Mouse (Mus musculus) bone marrow, adult 2 months (tissue): ENCODE data around the gene Ttn. TPM values are rescaled to one million over a fixed set of nuclear protein-coding genes. Genes with fewer than 3 reads are reported as not detected.

ENCODE experiments used
- H3K27ac ChIP-seq: fragments of 200-500 bp; 2 replicates; pipeline ENCODE4 v1.5.1; 2012; ENCODE audit warnings: low read depth, mild to moderate bottlenecking, control low read depth, inconsistent platforms, low read length; ENCODE audit not compliant: control insufficient read depth, poor library complexity, insufficient read depth
- H3K4me1 ChIP-seq: fragments of 200-500 bp; 2 replicates; pipeline ENCODE4 v1.6.1; 2011; ENCODE audit warnings: low read length; ENCODE audit not compliant: control insufficient read depth, insufficient read depth
- H3K4me3 ChIP-seq: fragments of 200-500 bp; replicated peaks from 2 replicates; pipeline ENCODE3; 2011; ENCODE audit warnings: mild to moderate bottlenecking, low read depth, low read length, control low read depth; ENCODE audit not compliant: control insufficient read depth
- CTCF ChIP-seq: fragments of 200-500 bp; IDR thresholded peaks from 2 replicates; pipeline ENCODE4 v1.5.1; 2011; ENCODE audit warnings: low read length, control low read depth; ENCODE audit not compliant: control insufficient read depth, insufficient read depth
- POLR2A ChIP-seq: fragments of 200-500 bp; IDR thresholded peaks from 2 replicates; pipeline ENCODE4 v1.6.1; 2011; ENCODE audit warnings: low read depth, mild to moderate bottlenecking, control low read depth, low read length, borderline replicate concordance; ENCODE audit not compliant: control insufficient read depth
- WGBS: fragments of 180-500 bp; shearing (Covaris S2); methylation state at CpG from one replicate; pipeline ENCODE4 v1.1.7; 2018; 5-methylcytosine and 5-hydroxymethylcytosine counted together
- polyA plus RNA-seq: library from polyadenylated mRNA; stranded (reverse); fragments of >200 nt; gene quantifications from 2 replicates; pipeline ENCODE4 v1.2.4, GENCODE M21; 2011; ENCODE audit warnings: low replicate concordance; ENCODE audit not compliant: missing spikeins, insufficient read depth, insufficient read length

The Ttn gene
- polyA plus RNA-seq, 1 experiment = 8.3 TPM

DNA sequence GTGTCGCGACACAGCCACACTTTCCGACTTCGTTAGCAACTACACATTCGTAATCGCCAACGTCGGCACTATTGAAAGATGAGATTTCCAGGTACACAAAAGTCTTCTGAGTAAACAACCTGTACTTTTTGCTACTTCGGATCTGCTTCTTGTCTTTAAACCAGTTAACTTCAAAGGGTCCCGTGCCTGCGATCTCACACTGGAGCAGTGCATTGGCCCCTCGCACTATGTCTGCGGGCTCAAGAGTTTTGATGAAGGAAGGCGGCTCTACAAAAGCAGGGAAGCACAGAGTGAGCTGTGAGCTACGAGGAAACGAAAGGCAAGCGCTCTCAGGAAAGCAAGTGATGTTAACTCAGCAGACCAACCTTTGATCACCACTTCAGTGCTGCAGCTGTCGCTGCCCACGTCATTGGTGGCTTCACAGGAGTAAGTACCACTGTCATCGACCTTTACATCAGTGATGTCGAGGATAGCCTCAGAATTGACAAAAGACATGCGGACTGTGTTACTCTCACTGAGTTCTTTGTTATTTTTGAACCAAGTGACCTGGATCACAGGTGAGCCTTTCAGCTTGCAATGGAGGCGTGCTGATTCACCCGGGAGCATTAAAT is 80.8 kb downstream of the Ttn start:
- Histone ChIP-seq H3K27ac (no peak overlapping the region), H3K4me1 (no peaks in the 10 kb centered on the region), H3K4me3 (no peak overlapping the region)
- 83% methylated on average over 24 of the region's 24 CpGs for WGBS
- TF ChIP-seq POLR2A = no peak
- TF ChIP-seq CTCF = no peak

DNA sequence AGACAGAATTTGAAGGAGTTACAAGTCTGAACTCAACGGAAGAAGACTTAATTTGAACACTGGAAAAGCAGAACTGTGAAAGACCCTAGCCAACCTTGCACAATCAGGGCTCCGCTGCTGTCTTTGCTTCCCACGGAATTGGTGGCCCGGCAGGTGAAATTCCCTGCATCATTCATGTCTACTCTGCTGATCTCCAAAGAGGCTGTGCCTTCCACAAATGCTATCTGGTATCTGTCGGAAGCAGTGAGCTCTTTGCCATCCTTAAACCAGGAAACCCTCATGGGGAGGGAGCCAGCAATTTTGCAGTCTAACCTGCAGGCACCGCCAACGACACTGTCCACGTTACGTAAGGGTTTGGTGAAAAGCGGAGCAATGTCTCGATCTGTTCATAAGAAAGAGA is 82.5 kb downstream of the Ttn start:
- H3K27ac ChIP-seq = no peak overlapping the region
- 87% methylated on average over 11 of the region's 11 CpGs for WGBS
- H3K4me1 ChIP-seq = no peaks in the 10 kb centered on the region
- no peak overlapping the region for H3K4me3 ChIP-seq
- TF ChIP-seq CTCF = no peak
- no peak for TF ChIP-seq POLR2A

DNA sequence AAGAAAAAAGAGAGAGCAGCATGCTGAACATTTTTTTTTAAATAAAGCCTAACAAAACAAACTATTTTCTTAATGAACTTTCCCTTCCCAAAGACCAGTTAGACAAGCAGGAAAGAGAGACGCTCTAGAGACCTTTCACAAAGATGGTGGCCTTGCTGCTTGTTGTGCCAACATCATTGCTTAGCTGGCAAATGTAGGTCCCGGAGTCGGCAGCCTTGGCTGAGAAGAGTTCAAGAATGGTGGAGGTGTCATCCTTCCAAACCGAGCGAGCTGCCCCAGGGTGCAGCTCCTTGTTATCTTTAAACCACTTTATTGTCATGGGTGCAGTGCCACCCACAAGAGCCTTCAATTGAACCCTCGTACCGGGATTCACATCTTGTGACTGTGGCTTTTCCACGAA is 85.4 kb downstream of the Ttn start:
- WGBS = 77% methylated on average over 8 of the region's 8 CpGs
- no peak overlapping the region for H3K4me3 ChIP-seq
- no peak overlapping the region for H3K27ac ChIP-seq
- TF ChIP-seq POLR2A = no peak
- no peak for TF ChIP-seq CTCF
- no peaks in the 10 kb centered on the region for H3K4me1 ChIP-seq

DNA sequence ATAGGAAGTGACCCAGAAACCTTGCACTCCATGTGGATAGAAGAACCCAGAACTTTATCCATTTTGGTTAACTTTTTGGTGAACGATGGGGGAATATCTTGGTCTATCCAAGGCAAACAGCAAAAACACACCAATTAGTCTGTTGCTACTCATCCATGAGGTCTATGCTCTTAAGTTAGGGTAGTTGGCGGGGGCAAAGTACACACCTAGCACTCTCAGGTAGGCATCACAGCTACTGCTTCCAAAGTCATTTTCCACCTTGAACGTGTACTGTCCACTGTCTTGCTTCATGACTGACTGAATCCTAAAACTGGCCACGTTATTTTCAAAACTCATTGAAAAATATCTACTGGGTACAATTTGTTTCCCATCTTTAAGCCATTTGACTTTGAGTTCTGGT is 87.0 kb downstream of the Ttn start:
- WGBS = 83% methylated on average over 4 of the region's 4 CpGs
- TF ChIP-seq CTCF (no peak), POLR2A (no peak)
- Histone ChIP-seq H3K27ac (no peak overlapping the region), H3K4me3 (no peak overlapping the region), H3K4me1 (no peaks in the 10 kb centered on the region)

DNA sequence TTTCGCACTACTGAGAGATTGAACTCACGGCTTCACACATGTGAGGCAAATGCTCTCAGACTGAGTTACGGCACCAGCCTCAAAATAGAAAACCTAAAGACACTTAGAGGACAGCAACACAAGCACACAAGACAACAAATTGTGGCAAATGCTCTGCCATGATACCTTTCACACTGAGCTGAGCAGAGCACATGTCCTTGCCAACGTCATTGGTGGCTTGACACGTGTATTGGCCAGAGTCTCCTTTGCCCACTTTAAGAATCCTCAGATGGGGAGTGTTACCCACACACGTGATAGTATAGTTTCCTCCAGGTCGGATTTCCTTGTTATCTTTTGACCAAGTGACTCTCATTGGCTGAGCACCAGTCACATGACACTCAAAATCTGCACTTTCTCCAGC is 93.6 kb downstream of the Ttn start:
- Histone ChIP-seq H3K4me3 (no peak overlapping the region), H3K4me1 (no peaks in the 10 kb centered on the region), H3K27ac (no peak overlapping the region)
- TF ChIP-seq CTCF (no peak), POLR2A (no peak)
- WGBS = 72% methylated on average over 7 of the region's 7 CpGs

DNA sequence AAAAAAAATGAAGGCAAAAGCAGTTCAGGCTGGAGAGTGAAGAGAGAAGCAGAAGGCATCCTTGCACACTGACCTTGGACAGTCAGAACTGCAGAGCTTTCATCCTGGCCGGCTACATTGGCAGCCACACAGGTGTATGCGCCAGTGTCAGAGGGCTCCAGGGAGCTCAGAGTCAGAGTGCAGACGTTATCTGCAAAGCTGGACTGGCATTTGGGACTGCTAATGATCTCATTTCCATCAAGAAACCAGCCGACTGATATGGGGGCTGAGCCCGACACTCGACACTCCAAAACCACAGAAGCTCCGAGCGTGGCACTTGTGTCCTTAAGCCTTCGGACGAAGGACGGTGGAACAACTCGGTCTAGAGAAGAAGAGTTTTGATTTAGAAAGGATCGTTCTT is 96.5 kb downstream of the Ttn start:
- Histone ChIP-seq H3K27ac (no peak overlapping the region), H3K4me1 (no peaks in the 10 kb centered on the region), H3K4me3 (no peak overlapping the region)
- WGBS = 85% methylated on average over 13 of the region's 13 CpGs
- TF ChIP-seq CTCF (no peak), POLR2A (no peak)

DNA sequence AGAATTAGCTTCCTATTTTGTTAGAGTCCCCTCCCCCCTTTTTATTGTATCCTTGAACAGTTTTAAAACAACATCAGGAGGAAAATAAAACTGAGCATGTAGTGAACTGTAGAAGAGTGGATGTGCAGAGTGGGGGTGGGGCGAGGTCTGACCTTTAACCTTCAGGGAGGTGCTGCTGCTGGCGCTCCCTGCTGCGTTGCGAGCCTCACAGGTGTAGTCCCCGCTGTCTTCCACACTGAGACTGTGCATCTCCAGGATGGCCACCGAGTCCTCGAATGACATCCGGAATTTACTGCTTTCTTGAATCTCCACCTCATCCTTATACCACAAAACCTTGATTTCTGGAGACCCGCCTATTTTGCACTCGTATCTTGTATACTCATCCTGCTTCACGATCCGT is 100.9 kb downstream of the Ttn start:
- H3K4me1 ChIP-seq = no peaks in the 10 kb centered on the region
- H3K27ac ChIP-seq = no peak overlapping the region
- WGBS = 82% methylated on average over 12 of the region's 12 CpGs
- H3K4me3 ChIP-seq = no peak overlapping the region
- TF ChIP-seq POLR2A = no peak
- TF ChIP-seq CTCF = no peak

DNA sequence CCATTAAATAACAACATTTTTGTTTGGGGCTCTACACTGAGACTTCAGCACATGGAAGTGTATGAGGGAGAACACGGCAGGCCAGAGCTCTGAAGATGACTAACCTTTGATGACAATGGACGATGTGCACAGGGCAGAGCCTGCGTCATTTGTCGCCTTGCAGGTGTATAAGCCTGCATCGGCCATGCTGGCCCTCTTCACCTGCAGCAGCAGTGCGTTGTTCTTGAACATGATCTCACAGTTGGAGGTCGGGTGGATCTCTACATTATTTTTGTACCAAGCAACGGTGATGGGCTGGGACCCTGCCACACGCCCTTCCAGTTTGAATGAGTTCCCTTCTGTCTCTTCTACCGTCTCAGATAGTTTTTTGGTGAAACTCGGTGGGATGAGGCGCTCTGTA is 106.8 kb downstream of the Ttn start:
- Histone ChIP-seq H3K27ac (no peak overlapping the region), H3K4me3 (no peak overlapping the region), H3K4me1 (no peaks in the 10 kb centered on the region)
- TF ChIP-seq CTCF (no peak), POLR2A (no peak)
- WGBS = 85% methylated on average over 12 of the region's 12 CpGs

DNA sequence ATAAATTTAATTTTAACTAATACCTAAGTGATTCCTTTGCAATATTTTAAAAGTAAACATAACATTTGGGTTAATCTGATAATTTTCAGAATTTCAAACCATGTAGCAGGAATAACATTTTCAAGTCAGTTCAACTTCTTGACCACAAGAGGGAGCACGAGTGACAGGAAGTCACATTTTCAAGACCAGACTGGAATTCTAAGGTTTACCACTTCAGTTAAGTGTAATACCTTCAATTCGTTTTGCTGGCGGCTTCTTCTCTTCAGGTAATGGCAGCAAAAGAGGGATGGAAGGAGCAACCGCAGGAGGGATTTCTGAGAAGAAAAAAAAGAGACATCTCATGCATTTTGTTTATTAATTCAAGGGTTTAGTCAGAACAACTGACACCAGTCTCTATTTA is 115.4 kb downstream of the Ttn start:
- Histone ChIP-seq H3K4me3 (no peak overlapping the region), H3K27ac (no peak overlapping the region), H3K4me1 (no peaks in the 10 kb centered on the region)
- no peak for TF ChIP-seq POLR2A
- TF ChIP-seq CTCF = no peak
- 14% methylated on average over 4 of the region's 4 CpGs for WGBS
